Mouse (Mus musculus) heart, embryonic 14.5 days (tissue): ENCODE results near the gene Ust. TPM values are rescaled to one million over a fixed set of nuclear protein-coding genes. Genes with fewer than 3 reads are reported as not detected.
A peak's percentile ranks its signal among the peaks of the same experiment; 100 is the strongest.
"Not testable (repeated sequence)": the region's sequence is repeated elsewhere in the genome, so short reads cannot be mapped to it uniquely, and the experiment has no call there.

ENCODE experiments used
- ATAC-seq: fragments of 200-750 bp; cut with Nextera tagmentation; 2 replicates; pipeline ENCODE4 v1.8.0; 2017; ENCODE audit warnings: low read depth, moderate TSS enrichment; ENCODE audit not compliant: insufficient number of reproducible peaks, insufficient read depth, low FRiP score
- H3K27ac ChIP-seq, 2 experiments: fragments of 200-500 bp in 1 of 2; fragments of 300-500 bp in 1 of 2; sonication (generic) in 1 of 2; replicated peaks in 1 of 2; 2 replicates each; pipeline ENCODE4 v1.5.1; 2012 to 2014; ENCODE audit warnings: low read depth in 2 of 2, low read length in 2 of 2, control low read depth in 1 of 2, mild to moderate bottlenecking in 1 of 2, mixed read lengths in 1 of 2; ENCODE audit not compliant: control insufficient read depth in 1 of 2, insufficient read depth in 1 of 2
- H3K27me3 ChIP-seq: fragments of 300-500 bp; sonication (generic); 2 replicates; pipeline ENCODE4 v1.6.1; 2014; ENCODE audit warnings: mild to moderate bottlenecking, low read length, control low read depth; ENCODE audit not compliant: control insufficient read depth, insufficient read depth
- H3K36me3 ChIP-seq: fragments of 300-500 bp; sonication (generic); 2 replicates; pipeline ENCODE4 v1.6.1; 2014; ENCODE audit warnings: mild to moderate bottlenecking, control low read depth, low read length, mixed read lengths; ENCODE audit not compliant: control insufficient read depth, insufficient read depth
- H3K4me1 ChIP-seq, 2 experiments: fragments of 200-500 bp in 1 of 2; fragments of 300-500 bp in 1 of 2; sonication (generic) in 1 of 2; 2 replicates each; pipeline ENCODE4 v1.6.1; 2012 to 2014; ENCODE audit warnings: low read length in 2 of 2, control low read depth in 1 of 2, mixed read lengths in 1 of 2; ENCODE audit not compliant: control insufficient read depth in 2 of 2, insufficient read depth in 2 of 2
- H3K4me2 ChIP-seq: fragments of 300-500 bp; sonication (generic); 2 replicates; pipeline ENCODE4 v1.6.1; 2014; ENCODE audit warnings: mild to moderate bottlenecking, low read length
- H3K4me3 ChIP-seq, 2 experiments: fragments of 200-500 bp in 1 of 2; fragments of 300-500 bp in 1 of 2; sonication (generic) in 1 of 2; 2 replicates each; pipeline ENCODE4 v1.5.1; 2012 to 2014; ENCODE audit warnings: low read length in 2 of 2, mild to moderate bottlenecking in 2 of 2, control low read depth in 1 of 2, low read depth in 1 of 2, moderate library complexity in 1 of 2; ENCODE audit not compliant: control insufficient read depth in 1 of 2, insufficient read depth in 1 of 2
- H3K9ac ChIP-seq: fragments of 300-500 bp; sonication (generic); 2 replicates; pipeline ENCODE4 v1.6.1; 2014; ENCODE audit warnings: mild to moderate bottlenecking, low read length
- H3K9me3 ChIP-seq: fragments of 300-500 bp; sonication (generic); 2 replicates; pipeline ENCODE4 v1.6.1; 2016; ENCODE audit warnings: low read length, control low read depth; ENCODE audit not compliant: control insufficient read depth
- WGBS: fragments of 180-500 bp; shearing (Covaris S2); extraction: QIAGEN DNeasy Blood & Tissue Kit; methylation state at CpG from one replicate; pipeline ENCODE4 v1.1.7; 2014; 5-methylcytosine and 5-hydroxymethylcytosine counted together
- polyA plus RNA-seq: library from polyadenylated mRNA; unstranded; fragments of >200 nt; fragmentation: Nextera tagmentation; extraction: Ambion mirVana; gene quantifications from 2 replicates; pipeline ENCODE4 v1.2.1, GENCODE M21; 2014

Ust gene
- 1.4 and 2.3 TPM in 2 replicates for polyA plus RNA-seq

DNA sequence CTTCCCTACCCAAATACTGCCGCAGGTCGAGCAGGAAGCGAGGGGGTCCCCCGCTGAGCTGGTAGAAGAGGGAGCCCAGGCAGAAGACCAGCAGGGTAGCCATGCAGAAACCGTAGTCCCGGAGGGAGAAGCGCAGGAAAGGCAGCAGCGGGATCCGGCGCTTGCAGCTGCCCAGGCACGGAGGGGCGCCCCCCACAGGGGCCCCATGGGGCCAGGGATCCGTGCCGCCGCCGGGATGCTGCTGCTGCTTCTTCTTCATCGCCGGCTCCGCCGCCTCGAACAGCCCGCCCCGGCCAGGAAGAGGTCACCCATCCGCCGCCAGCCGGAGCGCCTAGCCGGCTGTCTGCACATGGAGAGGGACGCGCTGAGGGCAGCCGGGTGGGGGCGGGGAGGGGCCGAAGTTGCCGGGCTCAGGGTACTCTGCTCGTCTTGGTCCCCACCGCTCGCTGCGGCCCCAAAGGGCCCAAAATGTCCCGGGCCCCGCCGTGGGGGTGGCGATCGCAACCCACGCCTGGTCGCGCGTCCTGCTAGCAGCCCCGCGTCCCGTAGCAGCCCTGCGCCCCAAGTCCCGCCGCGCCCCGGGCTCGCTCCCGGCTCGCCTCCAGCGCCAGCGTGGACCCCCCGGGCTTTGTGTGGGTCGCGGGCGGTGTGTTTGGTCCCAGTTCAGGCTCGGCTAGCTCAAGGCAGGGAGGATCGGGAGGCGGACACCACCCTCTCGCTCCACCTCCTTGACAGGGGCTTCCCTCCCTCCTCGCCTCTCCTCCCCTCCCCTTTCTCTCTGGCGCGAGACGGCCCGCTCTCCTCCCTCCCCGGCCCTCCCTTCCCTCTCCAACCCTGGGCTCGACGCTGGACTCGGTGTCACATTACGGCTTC lies at the start of gene Ust:
TSS of gene Ust (minus strand) at position 685 of the 873 bp plus-strand sequence.
- Histone ChIP-seq H3K9ac (peak within 1 kb of the TSS; percentile 79), H3K36me3 (no peaks in the 10 kb centered on the region), H3K27me3 (peaks cover 23% of the 10 kb centered on the region), H3K4me2 (peak within 1 kb of the TSS; percentile 94), H3K4me1 (peaks cover 3 to 6% of the 10 kb centered on the region in 2 experiments; a peak in 2 of 4 replicates), H3K9me3 (0 out of 2 replicates have a peak, but pooled peaks cover 3% of the 10 kb centered on the region), H3K27ac (peak within 1 kb of the TSS in 1 of 2 experiments; percentile 48; a peak in 2 of 4 replicates), H3K4me3 (peak within 1 kb of the TSS; percentile 80 to 81)
- ATAC-seq, result peak; percentile 84
- WGBS, result under 1% methylated on average over 74 of the region's 78 CpGs

DNA sequence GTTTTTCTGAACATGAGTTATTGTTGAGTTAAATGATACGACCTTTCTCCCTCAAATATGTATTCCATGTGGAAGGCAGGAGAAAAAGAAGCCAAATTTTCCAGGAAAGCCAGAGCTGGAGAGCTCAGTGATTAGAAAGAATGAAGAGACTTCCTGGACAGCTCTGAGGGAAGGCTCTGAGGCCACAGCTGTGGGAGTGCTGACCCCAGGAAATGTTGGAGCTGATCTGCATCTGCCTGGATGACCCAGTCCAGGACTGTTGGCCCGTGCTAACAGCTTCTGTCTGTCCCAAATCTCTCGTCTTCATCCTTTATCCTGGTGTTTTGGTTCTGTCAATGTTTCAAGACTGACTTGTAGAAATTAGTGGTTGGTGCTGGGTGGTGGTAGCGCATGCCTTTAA lies 42.7 kb upstream of the Ust start:
- Histone ChIP-seq H3K27me3 (no peaks in the 10 kb centered on the region), H3K9ac (no peak overlapping the region), H3K4me3 (no peak overlapping the region), H3K27ac (no peak overlapping the region), H3K4me2 (no peak overlapping the region), H3K4me1 (no peaks in the 10 kb centered on the region), H3K9me3 (no peaks in the 10 kb centered on the region), H3K36me3 (no peaks in the 10 kb centered on the region)
- no peak for ATAC-seq
- 71% methylated on average over 4 of the region's 4 CpGs for WGBS

DNA sequence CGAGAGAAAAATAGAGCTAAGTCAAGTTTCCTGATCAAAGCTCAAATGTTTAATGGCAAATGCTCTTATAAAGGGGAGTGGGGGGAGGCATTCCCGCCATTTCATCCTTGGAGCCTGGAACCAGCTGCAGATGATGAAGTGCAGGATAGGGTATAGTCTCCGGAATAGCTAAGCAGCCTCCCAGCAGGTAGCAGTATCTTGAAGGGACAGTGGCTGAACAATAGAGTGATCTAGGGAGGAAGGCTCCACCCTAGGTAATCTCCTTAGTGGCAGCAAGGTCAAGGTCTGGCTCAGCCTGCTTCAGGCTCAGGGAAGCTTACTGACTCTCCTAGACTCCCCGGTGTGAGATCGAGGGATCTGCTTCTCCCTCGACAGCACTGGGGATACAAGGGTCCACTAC lies 40.9 kb upstream of the Ust start:
- H3K4me2 ChIP-seq, H3K27me3 ChIP-seq, H3K36me3 ChIP-seq, H3K4me3 ChIP-seq, H3K4me1 ChIP-seq, H3K27ac ChIP-seq, H3K9me3 ChIP-seq, H3K9ac ChIP-seq, ATAC-seq: not testable (repeated sequence)
- 62% methylated on average over 6 of the region's 6 CpGs for WGBS

- not testable (repeated sequence) for H3K4me2 ChIP-seq, H3K27me3 ChIP-seq, ATAC-seq, H3K4me3 ChIP-seq, H3K9me3 ChIP-seq, H3K4me1 ChIP-seq, H3K36me3 ChIP-seq, H3K27ac ChIP-seq, H3K9ac ChIP-seq
These were observed 33.6 kb upstream of the Ust start for GRCm38 (mm10) chr10:8552239-8552638.

GRCm38 (mm10) chr10:8551601-8552000 lies 33.0 kb upstream of the Ust start:
- H3K27me3 ChIP-seq, ATAC-seq, H3K27ac ChIP-seq, H3K4me2 ChIP-seq, H3K4me3 ChIP-seq, H3K9me3 ChIP-seq, H3K36me3 ChIP-seq, H3K4me1 ChIP-seq, H3K9ac ChIP-seq: not testable (repeated sequence)
- 85% methylated on average over 4 of the region's 4 CpGs for WGBS

- Histone ChIP-seq H3K4me2 (no peak overlapping the region), H3K27me3 (no peaks in the 10 kb centered on the region), H3K27ac (no peak overlapping the region), H3K9ac (no peak overlapping the region), H3K4me1 (no peaks in the 10 kb centered on the region), H3K9me3 (no peaks in the 10 kb centered on the region), H3K4me3 (no peak overlapping the region), H3K36me3 (no peaks in the 10 kb centered on the region)
- WGBS, result 10% methylated on average over 1 of the region's 1 CpGs
- ATAC-seq, result no peak
These were observed 22.9 kb upstream of the Ust start for GRCm38 (mm10) chr10:8541514-8541913.

DNA sequence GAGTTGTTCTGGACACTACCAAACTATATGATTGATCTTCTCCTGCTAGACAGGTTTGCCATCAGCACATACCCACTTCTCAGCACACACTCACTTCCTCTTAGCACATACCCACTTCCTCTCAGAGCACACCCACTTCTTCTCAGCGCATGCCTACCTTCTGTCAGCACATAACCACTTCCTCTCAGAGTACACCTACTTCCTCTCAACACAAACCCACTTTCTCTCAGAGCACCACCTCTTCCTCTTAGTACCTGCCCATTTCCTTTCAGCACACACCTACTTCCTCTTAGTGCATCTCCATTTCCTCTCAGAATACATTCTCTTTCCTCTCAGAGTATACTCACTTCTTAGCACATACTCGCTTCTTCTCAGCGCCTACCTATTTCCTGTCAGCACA lies 16.8 kb upstream of the Ust start:
- Histone ChIP-seq H3K27ac (no peak overlapping the region), H3K4me2 (no peak overlapping the region), H3K4me3 (no peak overlapping the region), H3K9me3 (no peaks in the 10 kb centered on the region), H3K9ac (no peak overlapping the region), H3K27me3 (no peaks in the 10 kb centered on the region), H3K36me3 (no peaks in the 10 kb centered on the region), H3K4me1 (peaks cover 2 to 7% of the 10 kb centered on the region in 2 experiments)
- ATAC-seq, result no peak
- WGBS, result 73% methylated on average over 3 of the region's 3 CpGs
